Comparison of ENCODE assay signal across 10 mouse cellular contexts in genomic region chr10:68464943-68465342, GRCm38 (mm10).
DNase-seq lines count a peak whose midpoint lies in the region; ATAC-seq lines count a peak whose summit lies in the region.
"Had no signal": no experiment of that assay in that cellular context is flagged by ENCODE, and none has a peak within 500 bp of the region (broad histone marks: within the 10 kb centered on the region; RNA-seq: fewer than 3 reads in every experiment).

No protein-coding gene starts in this region.

- no peak overlapping the region for H3K4me3 ChIP-seq in stomach, embryonic 14.5 days (ENCODE audit: low read depth, low read length)
- H3K4me3 ChIP-seq: megakaryocyte, embryonic 14.5 days had no signal

- H3K4me1 ChIP-seq in stomach, embryonic 14.5 days (ENCODE audit: control insufficient read depth, insufficient read depth, low read length), result 0 out of 2 replicates have a peak, but pooled peaks cover 3% of the 10 kb centered on the region

- H3K4me2 ChIP-seq in stomach, embryonic 14.5 days (replicated peaks; ENCODE audit: low read depth, low read length), result no peak overlapping the region

- no peaks in the 10 kb centered on the region for H3K27me3 ChIP-seq in stomach, embryonic 14.5 days (ENCODE audit: control insufficient read depth, insufficient read depth, low read length)
- H3K27me3 ChIP-seq: megakaryocyte, embryonic 14.5 days had no signal

- no peak overlapping the region for H3K9ac ChIP-seq in stomach, embryonic 14.5 days (replicated peaks; ENCODE audit: low read depth, low read length)

- peak overlapping the region; percentile 12; the same call in 1 of the 2 replicates for H3K27ac ChIP-seq in stomach, embryonic 14.5 days (ENCODE audit: low read length)

- intact Hi-C loops in heart, postnatal 10 days (cut with DNase I), result loop anchor here (2.0 to 10.0 kb wide), 3 partner anchors 444 to 860 kb away; no protein-coding TSS in a partner anchor

- 14% methylated on average over 7 of the region's 7 CpGs for WGBS in stomach, embryonic 14.5 days

- ATAC-seq in cerebellum, adult (ENCODE audit: insufficient number of reproducible peaks, low FRiP score, low TSS enrichment), result no peak
- 0 out of 2 replicates have a peak, but pooled peaks have one; percentile 67 for ATAC-seq in megakaryocyte-erythroid progenitor cell, adult 5-6 weeks (replicated peaks; ENCODE audit: low FRiP score, low TSS enrichment, poor library complexity, severe bottlenecking)
- ATAC-seq in stomach, embryonic 14.5 days (ENCODE audit: insufficient number of reproducible peaks, insufficient read depth, low FRiP score, low read depth), result peak; percentile 56; the same call in 1 of the 2 replicates

- H3K9me3 ChIP-seq in stomach, embryonic 14.5 days (ENCODE audit: control insufficient read depth, low read depth, low read length), result no peaks in the 10 kb centered on the region
- H3K9me3 ChIP-seq: megakaryocyte, embryonic 14.5 days had no signal

- DNase-seq in cerebellum, adult 18-20 months, result peak; percentile 24 to 29
- peak; percentile 57 for DNase-seq in R1 (ENCODE audit: low read depth, low spot score)
- DNase-seq in embryo, embryonic 10 days (ENCODE audit: low spot score), result peak; percentile 82
- peak; percentile 80 to 90 for DNase-seq in heart, postnatal 10 days
- peak; percentile 21 for DNase-seq in left cerebral cortex, adult 11 months (ENCODE audit: low spot score)

- no peaks in the 10 kb centered on the region for H3K36me3 ChIP-seq in stomach, embryonic 14.5 days (ENCODE audit: control insufficient read depth, insufficient read depth, low read length)
- H3K36me3 ChIP-seq: G1E had no signal

Comparison
In these comparisons a context has a peak if more than half of its experiments do, and no peak if none do; other contexts are left out.
1. DNase-seq: peak in every context shown above with its lines; median percentile 85 in heart, postnatal 10 days; 82 in embryo, embryonic 10 days; 57 in R1; 26 in cerebellum, adult 18-20 months; 21 in left cerebral cortex, adult 11 months.